Mouse (Mus musculus) ovary, postnatal 36 days (tissue): ENCODE measurements around the gene Actr6.
"Not testable (repeated sequence)": the region's sequence is repeated elsewhere in the genome, so short reads cannot be mapped to it uniquely, and the experiment has no call there.

ENCODE experiments used
- DNase-seq: peaks from one replicate; pipeline ENCODE4 v3.0.0; 2022; ENCODE audit warnings: low spot score, mixed read lengths

Gene Actr6

GRCm38 (mm10) chr10:89737887-89738286 is 5.8 kb upstream of the Actr6 start:
- DNase-seq: no peak

DNA sequence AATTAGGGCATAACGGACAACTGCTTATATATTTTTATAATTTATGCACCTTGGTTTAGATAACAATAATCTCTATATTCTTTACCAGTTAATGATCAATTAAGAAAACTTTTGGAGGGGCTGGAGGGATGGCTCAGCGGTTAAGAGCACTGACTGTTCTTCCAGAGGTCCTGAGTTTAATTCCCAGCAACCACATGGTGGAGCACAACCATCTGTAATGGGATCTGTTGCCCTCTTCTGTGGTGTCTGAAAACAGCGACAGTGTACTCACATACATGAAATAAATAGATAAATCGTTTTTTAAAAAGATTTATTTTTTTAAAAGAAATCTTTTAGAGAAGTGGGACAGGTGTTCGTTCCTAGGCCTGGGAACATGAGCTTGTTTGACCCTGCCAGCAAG is 5.0 kb upstream of the Actr6 start:
- DNase-seq: no peak

DNA sequence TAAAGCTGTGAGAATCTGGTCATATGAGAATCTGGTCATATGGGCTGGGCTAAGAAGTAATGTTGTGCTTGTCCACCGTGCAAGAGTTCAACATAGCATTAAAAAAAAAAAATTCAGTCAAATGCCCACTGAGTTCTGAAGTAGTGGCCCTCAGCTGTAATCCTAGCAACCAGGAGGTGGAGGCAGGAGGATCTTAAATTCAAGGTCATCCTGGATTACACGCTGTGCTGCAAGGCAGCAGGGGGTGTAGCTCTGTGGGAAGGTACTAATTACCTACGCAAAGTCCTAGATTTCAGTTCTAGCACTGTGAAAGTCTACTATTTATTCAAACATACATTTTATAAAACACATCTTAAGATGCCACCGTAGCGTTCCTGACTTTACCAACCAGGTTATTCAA is 754 bp downstream of the Actr6 start:
- DNase-seq: no peak

GRCm38 (mm10) chr10:89730386-89730785 is 1.7 kb downstream of the Actr6 start:
- DNase-seq: no peak

GRCm38 (mm10) chr10:89722247-89723195 is 9.6 kb downstream of the Actr6 start:
- peak; percentile 19 for DNase-seq

- no peak for DNase-seq
These were observed 11.3 kb downstream of the Actr6 start for GRCm38 (mm10) chr10:89720796-89721195.

DNA sequence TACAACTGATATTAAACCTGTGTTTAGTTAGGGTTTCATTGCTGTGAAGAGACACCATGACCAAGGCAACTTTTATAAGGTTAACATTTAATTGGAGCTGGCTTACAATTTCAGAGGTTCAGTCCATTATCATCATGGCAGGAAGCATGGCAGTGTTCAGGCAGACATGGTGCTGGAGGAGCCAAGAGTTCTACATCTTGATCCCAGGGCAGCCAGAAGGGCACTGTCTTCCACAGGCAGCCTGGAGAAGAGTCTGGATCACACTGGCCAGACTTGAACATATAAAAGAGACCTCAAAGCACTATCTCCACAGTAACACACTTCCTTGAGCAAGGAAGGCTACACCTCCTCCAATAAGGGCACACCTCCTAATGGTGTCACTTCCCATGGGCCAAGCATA is 11.8 kb downstream of the Actr6 start:
- DNase-seq: no peak

- DNase-seq: no peak
These were observed 17.2 kb downstream of the Actr6 start for GRCm38 (mm10) chr10:89714910-89715309.

- no peak for DNase-seq
These were observed 23.4 kb downstream of the Actr6 start for GRCm38 (mm10) chr10:89708720-89709119.

- DNase-seq: no peak
These were observed 24.7 kb downstream of the Actr6 start for GRCm38 (mm10) chr10:89707397-89707796.

- DNase-seq: no peak
These were observed 29.1 kb downstream of the Actr6 start for GRCm38 (mm10) chr10:89703042-89703441.

DNA sequence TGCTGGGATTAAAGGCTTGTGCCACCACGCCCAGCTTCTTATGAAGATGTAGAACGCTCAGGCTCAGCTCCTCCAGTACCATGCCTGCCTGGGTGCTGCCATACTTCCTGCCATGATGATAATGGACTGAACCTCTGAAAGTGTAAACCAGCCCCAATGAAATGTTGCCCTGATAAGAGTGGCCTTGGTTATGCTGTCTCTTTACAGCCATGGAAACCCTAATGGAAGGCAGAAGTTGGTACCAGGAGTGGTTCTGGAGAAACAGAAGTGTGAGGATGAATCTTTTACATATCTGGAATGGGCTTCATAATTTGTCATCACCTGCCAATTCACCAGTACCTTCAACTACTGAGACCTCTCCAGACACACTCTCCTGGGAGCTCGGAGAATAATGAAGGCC is 34.1 kb downstream of the Actr6 start:
- DNase-seq: no peak

GRCm38 (mm10) chr10:89696270-89696669 is 35.8 kb downstream of the Actr6 start:
- not testable (repeated sequence) for DNase-seq

DNA sequence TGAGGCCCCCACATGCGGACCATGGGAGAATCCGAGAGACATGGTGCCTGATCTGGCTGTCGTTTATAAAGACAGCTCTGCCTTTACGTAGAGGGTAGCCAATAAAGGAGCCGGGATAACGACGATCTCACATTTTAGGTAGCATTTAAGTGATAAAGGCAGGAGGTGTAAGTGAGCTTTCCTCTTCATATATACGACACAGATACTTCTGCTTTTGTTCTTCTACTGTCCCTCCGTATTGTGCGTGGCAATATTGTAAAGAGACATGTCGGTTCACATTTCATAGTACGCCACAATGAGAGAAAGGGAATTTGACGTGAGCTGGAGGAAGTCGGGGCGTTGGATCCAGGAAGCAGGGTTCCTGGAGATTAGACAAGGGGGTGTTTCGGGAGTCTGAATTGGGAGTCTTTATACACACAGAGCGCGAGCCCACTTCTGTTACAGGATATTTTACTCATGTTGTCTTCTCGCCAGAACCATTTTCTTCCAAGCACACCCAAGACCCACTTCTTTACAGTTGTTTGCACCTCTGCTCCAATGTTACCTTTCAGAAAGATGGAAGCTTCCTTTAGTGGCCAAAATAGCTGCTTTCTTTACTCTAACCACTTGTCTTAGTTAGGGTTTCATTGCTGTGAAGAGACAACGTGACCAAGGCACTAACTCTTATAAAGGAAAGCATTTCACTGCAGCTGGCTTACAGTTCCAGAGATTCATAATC is 36.7 kb downstream of the Actr6 start:
- no peak for DNase-seq

- no peak for DNase-seq
These were observed 42.1 kb downstream of the Actr6 start for GRCm38 (mm10) chr10:89690021-89690420.

DNA sequence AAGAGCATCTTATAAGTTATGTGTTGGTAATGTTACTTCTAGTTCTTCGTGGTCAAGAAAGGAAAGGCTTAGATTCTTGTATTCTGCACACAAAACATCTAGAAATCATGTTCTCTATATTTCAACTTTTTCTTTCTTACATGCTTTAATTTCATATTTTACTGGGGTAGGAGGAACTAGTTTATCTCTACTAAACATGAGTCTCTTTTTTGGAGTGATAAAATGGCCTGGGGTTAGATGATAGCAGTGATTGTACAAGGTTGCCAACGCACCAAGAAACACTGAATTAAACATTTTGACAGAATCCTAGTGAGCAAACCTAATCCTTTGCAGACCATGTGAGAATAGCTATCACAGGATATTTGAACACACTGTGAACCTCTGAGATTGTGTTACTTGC is 44.6 kb downstream of the Actr6 start:
- no peak for DNase-seq

- DNase-seq: peak; percentile 93
These were observed 45.8 kb downstream of the Actr6 start, which contains the start of gene Scyl2 for GRCm38 (mm10) chr10:89686139-89686808. Scyl2 (minus strand) TSS chr10:89686285.

- DNase-seq: no peak
These were observed 46.5 kb downstream of the Actr6 start for GRCm38 (mm10) chr10:89685391-89686138.

- no peak for DNase-seq
These were observed 49.1 kb downstream of the Actr6 start for GRCm38 (mm10) chr10:89682961-89683360.

GRCm38 (mm10) chr10:89682157-89682556 is 49.9 kb downstream of the Actr6 start:
- no peak for DNase-seq

- DNase-seq: no peak
These were observed 50.4 kb downstream of the Actr6 start for GRCm38 (mm10) chr10:89681706-89682105.

DNA sequence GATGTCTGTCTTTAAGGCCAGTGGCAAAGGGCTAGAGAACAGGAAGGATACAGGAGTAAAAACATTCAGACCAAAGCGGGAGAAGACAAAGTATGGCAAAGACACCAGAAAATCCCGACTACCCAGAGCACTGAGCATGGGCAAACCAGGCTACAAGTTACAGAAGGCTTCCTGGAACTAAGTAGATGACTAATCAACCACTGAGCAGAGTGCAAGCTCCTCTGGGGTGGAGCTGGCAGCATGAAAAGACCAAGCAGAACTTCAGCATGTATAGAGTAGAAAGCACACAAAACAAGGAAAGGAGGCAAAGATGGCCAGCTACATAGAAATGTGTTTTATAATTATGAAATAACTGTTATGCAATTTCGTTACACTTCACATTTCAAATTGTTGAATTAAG is 51.6 kb downstream of the Actr6 start:
- no peak for DNase-seq
